Mouse (Mus musculus): ENCODE measurements around the gene Pcdh7.

DNA sequence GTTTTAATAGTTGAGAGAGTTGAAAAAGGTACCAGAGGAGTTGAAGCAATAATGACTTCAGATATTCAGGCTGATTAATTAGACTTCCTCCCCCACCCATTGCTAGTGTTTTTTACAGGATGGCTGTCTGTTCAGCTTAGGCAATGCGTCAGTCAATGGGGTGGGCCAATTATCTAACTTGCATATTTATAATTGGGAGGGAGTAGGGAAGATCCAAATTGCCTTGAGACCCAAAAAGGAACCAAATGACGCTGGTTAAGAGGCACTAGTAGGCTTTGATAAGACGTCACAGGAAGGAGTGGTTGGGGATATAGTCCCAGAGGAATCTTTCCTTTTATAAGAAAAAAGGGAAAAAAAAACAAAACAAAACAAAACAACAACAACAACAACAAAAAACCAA lies 49.6 kb downstream of the Pcdh7 start:
- no peak for TF ChIP-seq CHD1 (IDR thresholded peaks at IDR 0.05; ENCODE audit: low read depth, low read length)
- TF ChIP-seq HCFC1 (IDR thresholded peaks at IDR 0.05; ENCODE audit: low read depth, low read length), result no peak
- TF ChIP-seq CTCF (IDR thresholded peaks at IDR 0.05 in 2 of 3, conservative IDR thresholded peaks at IDR 0.05 in 1 of 3; ENCODE audit: control insufficient read depth in 1 of 3, insufficient read depth in 1 of 3, low read depth in 2 of 3, low read length in 3 of 3, poor library complexity in 1 of 3, severe bottlenecking in 1 of 3), result no peak
- no peak for TF ChIP-seq POLR2A (IDR thresholded peaks at IDR 0.05; ENCODE audit: control insufficient read depth in 1 of 2, insufficient read depth in 1 of 2, low read depth in 1 of 2, low read length in 2 of 2, poor library complexity in 1 of 2)
- no peak for TF ChIP-seq RAD21 (IDR thresholded peaks at IDR 0.05; ENCODE audit: low read depth, low read length)
- no peak for TF ChIP-seq ELF1 (IDR thresholded peaks at IDR 0.05; ENCODE audit: low read depth, low read length)
- TF ChIP-seq SMC3 (IDR thresholded peaks at IDR 0.05; ENCODE audit: low read depth, low read length), result no peak
- no peak for TF ChIP-seq MAFK (IDR thresholded peaks at IDR 0.05; ENCODE audit: borderline replicate concordance, low read depth, low read length)

Measured in MEL (cell line).